Mouse (Mus musculus): ENCODE measurements at regions not wholly inside any gene's neighbourhood (a gene's known extent, or its start where the extent isn't known, plus 50 kb on each side); places are given as distances from the start of the nearest gene placed in this dataset.

DNA sequence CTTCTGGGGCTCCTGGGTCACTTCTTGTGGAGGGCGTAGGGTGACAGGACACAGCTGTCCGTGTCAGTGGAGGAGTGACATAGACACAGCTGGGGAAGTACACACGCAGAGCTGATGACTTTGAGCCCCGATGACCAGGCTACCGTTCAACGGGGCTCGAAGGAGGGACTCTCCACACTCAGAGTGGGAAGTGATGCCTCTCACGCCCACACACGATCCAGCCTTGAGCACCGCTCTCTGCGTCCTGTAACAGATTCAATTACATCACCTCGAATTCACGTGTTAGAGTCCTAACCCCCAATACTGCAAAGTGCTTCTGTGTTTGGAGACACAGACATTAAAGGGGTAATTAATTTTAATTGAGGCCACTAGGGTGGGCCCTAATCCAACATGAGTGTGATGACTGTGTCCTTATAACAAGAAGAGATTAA lies 101.4 kb upstream of the Sdk2 start:
- peaks cover 0 to 15% of the 10 kb centered on the region in 2 experiments; a peak in 2 of 4 replicates for H3K4me1 ChIP-seq (ENCODE audit: control insufficient read depth in 1 of 2, insufficient read depth in 2 of 2)
- no peaks in the 10 kb centered on the region for H3K36me3 ChIP-seq (replicated peaks in 1 of 2; ENCODE audit: control insufficient read depth in 1 of 2, insufficient read depth in 1 of 2, low read length in 1 of 2)
- no peak overlapping the region for H3K4me2 ChIP-seq (ENCODE audit: insufficient read depth, low read depth, poor library complexity, severe bottlenecking)
- H3K27me3 ChIP-seq (replicated peaks): peaks cover 54% of the 10 kb centered on the region
- no peak overlapping the region for H3K9ac ChIP-seq (ENCODE audit: insufficient read depth, low read depth)
- in situ Hi-C loops (cut with MboI; ENCODE audit: low pct_ligation_motif_present, low pct_unique_long_range_greater_than_20kb, low sequenced_read_pairs): no loop called here
- no peak overlapping the region for H3K4me3 ChIP-seq (replicated peaks in 1 of 3; ENCODE audit: low read depth in 2 of 3, low read length in 2 of 3, poor library complexity in 1 of 3)
- dilution Hi-C loops (cut with MboI; ENCODE audit: extremely low pct_ligation_motif_present, extremely low pct_unique_long_range_greater_than_20kb, low sequenced_read_pairs): no loop called here
- no peak for DNase-seq (ENCODE audit: extremely low read depth)
- H3K9me3 ChIP-seq (replicated peaks; ENCODE audit: low read length): peaks cover 1% of the 10 kb centered on the region
- H3K79me2 ChIP-seq (replicated peaks; ENCODE audit: control insufficient read depth, extremely low read depth, insufficient read depth, poor library complexity, severe bottlenecking): no peaks in the 10 kb centered on the region
- no peak overlapping the region for H3K27ac ChIP-seq (ENCODE audit: insufficient read depth, low read depth)
- TF ChIP-seq POLR2AphosphoS2 (IDR thresholded peaks at IDR 0.05; ENCODE audit: low read depth, low read length) (no peak), RAD21 (IDR thresholded peaks at IDR 0.05; ENCODE audit: low read depth, low read length) (no peak; the same call in 1 of the 2 replicates), GABPA (IDR thresholded peaks at IDR 0.05; ENCODE audit: insufficient replicate concordance, low read depth, low read length) (no peak), NRF1 (IDR thresholded peaks at IDR 0.05; ENCODE audit: low read depth, low read length) (no peak)

DNA sequence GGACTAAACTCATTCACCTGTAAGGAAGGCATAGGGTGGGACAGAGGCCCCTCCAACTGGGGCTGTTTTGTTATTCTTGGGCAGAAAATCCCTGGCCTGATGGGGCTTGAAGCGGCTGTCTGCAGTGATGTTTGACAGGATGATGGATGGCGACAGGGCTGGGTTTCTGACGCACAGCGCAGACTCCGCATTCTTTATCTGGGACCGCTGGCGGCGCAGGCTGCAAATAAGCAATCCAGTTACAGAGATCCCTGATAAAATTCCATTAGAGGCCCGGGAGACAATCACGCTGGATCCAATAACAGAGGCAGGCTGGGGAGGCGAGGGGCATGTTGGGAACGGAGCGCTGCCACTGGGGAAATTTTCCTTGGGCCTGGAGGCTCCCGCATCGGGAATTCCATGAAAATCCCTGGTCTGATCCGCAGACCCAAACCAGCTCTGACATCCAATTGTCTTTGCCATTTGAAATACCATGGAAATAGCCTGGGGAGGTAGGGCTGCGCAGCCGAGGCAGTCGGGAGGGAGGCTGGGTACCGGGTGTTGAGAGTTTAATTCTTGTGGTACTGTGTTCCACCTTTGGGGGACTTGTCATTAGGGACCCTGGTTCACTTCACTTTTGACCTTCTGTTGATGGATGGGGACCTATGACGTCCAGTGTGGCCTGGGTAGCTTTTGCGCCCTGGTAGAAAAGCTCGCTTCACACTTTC lies 99.0 kb upstream of the Sdk2 start:
- Histone ChIP-seq H3K36me3 (replicated peaks in 1 of 2; ENCODE audit: control insufficient read depth in 1 of 2, insufficient read depth in 1 of 2, low read length in 1 of 2) (no peaks in the 10 kb centered on the region), H3K4me2 (ENCODE audit: insufficient read depth, low read depth, poor library complexity, severe bottlenecking) (no peak overlapping the region), H3K27me3 (replicated peaks) (peaks cover 34% of the 10 kb centered on the region), H3K27ac (ENCODE audit: insufficient read depth, low read depth) (no peak overlapping the region), H3K9ac (ENCODE audit: insufficient read depth, low read depth) (no peak overlapping the region), H3K4me3 (replicated peaks in 1 of 3; ENCODE audit: low read depth in 2 of 3, low read length in 2 of 3, poor library complexity in 1 of 3) (no peak overlapping the region), H3K79me2 (replicated peaks; ENCODE audit: control insufficient read depth, extremely low read depth, insufficient read depth, poor library complexity, severe bottlenecking) (no peaks in the 10 kb centered on the region), H3K4me1 (ENCODE audit: control insufficient read depth in 1 of 2, insufficient read depth in 2 of 2) (peaks cover 0 to 15% of the 10 kb centered on the region in 2 experiments; a peak in 2 of 4 replicates), H3K9me3 (replicated peaks; ENCODE audit: low read length) (peaks cover 8% of the 10 kb centered on the region)
- DNase-seq (ENCODE audit: extremely low read depth): no peak
- in situ Hi-C loops (cut with MboI; ENCODE audit: low pct_ligation_motif_present, low pct_unique_long_range_greater_than_20kb, low sequenced_read_pairs): no loop called here
- TF ChIP-seq SIN3A (IDR thresholded peaks at IDR 0.05; ENCODE audit: low read length) (no peak), POLR2A (IDR thresholded peaks at IDR 0.05; ENCODE audit: low read depth, low read length) (no peak), HCFC1 (IDR thresholded peaks at IDR 0.05; ENCODE audit: low read depth, low read length) (no peak)
- dilution Hi-C loops (cut with MboI; ENCODE audit: extremely low pct_ligation_motif_present, extremely low pct_unique_long_range_greater_than_20kb, low sequenced_read_pairs): no loop called here

- Histone ChIP-seq H3K4me3 (replicated peaks in 1 of 3; ENCODE audit: low read depth in 2 of 3, low read length in 2 of 3, poor library complexity in 1 of 3) (no peak overlapping the region), H3K27ac (ENCODE audit: insufficient read depth, low read depth) (no peak overlapping the region), H3K9me3 (replicated peaks; ENCODE audit: low read length) (no peaks in the 10 kb centered on the region), H3K4me1 (ENCODE audit: control insufficient read depth in 1 of 2, insufficient read depth in 2 of 2) (peaks cover 0 to 55% of the 10 kb centered on the region in 2 experiments; a peak in 2 of 4 replicates), H3K9ac (ENCODE audit: insufficient read depth, low read depth) (no peak overlapping the region), H3K79me2 (replicated peaks; ENCODE audit: control insufficient read depth, extremely low read depth, insufficient read depth, poor library complexity, severe bottlenecking) (no peaks in the 10 kb centered on the region), H3K27me3 (replicated peaks) (peaks cover 1% of the 10 kb centered on the region), H3K36me3 (replicated peaks in 1 of 2; ENCODE audit: control insufficient read depth in 1 of 2, insufficient read depth in 1 of 2, low read length in 1 of 2) (no peaks in the 10 kb centered on the region), H3K4me2 (ENCODE audit: insufficient read depth, low read depth, poor library complexity, severe bottlenecking) (no peak overlapping the region)
- TF ChIP-seq EP300 (IDR thresholded peaks at IDR 0.05; ENCODE audit: low read length) (no peak), TCF12 (IDR thresholded peaks at IDR 0.05; ENCODE audit: low read depth, low read length) (no peak), MYC (IDR thresholded peaks at IDR 0.05; ENCODE audit: low read depth, low read length) (no peak), SIN3A (IDR thresholded peaks at IDR 0.05; ENCODE audit: low read length) (no peak), SMC3 (IDR thresholded peaks at IDR 0.05; ENCODE audit: low read depth, low read length) (no peak), ELF1 (IDR thresholded peaks at IDR 0.05; ENCODE audit: low read depth, low read length) (no peak), ETS1 (conservative IDR thresholded peaks at IDR 0.05; ENCODE audit: low read depth, low read length) (no peak), CTCF (conservative IDR thresholded peaks at IDR 0.05 in 1 of 2, IDR thresholded peaks at IDR 0.05 in 1 of 2; ENCODE audit: low read depth in 2 of 2, low read length in 2 of 2) (no peak), ZMIZ1 (IDR thresholded peaks at IDR 0.05; ENCODE audit: low read depth, low read length) (no peak), E2F4 (IDR thresholded peaks at IDR 0.05; ENCODE audit: insufficient replicate concordance, low read depth, low read length) (no peak), HCFC1 (IDR thresholded peaks at IDR 0.05; ENCODE audit: low read depth, low read length) (no peak), CHD1 (IDR thresholded peaks at IDR 0.05; ENCODE audit: low read depth, low read length) (no peak), POLR2AphosphoS2 (IDR thresholded peaks at IDR 0.05; ENCODE audit: low read depth, low read length) (no peak), ZNF384 (IDR thresholded peaks at IDR 0.05; ENCODE audit: low read depth, low read length) (no peak), USF2 (conservative IDR thresholded peaks at IDR 0.05; ENCODE audit: low read depth, low read length) (no peak), USF1 (IDR thresholded peaks at IDR 0.05; ENCODE audit: low read depth, low read length) (no peak)
- in situ Hi-C loops (cut with MboI; ENCODE audit: low pct_ligation_motif_present, low pct_unique_long_range_greater_than_20kb, low sequenced_read_pairs): no loop called here
- dilution Hi-C loops (cut with MboI; ENCODE audit: extremely low pct_ligation_motif_present, extremely low pct_unique_long_range_greater_than_20kb, low sequenced_read_pairs): no loop called here
- no peak for DNase-seq (ENCODE audit: extremely low read depth)
Measured at GRCm38 (mm10) chr11:114152716-114153115, 85.9 kb upstream of the Sdk2 start.

All from CH12.LX (cell line).